Mouse (Mus musculus): ENCODE data around the gene Tuba3a. TPM values are rescaled to one million over a fixed set of nuclear protein-coding genes. Genes with fewer than 3 reads are reported as not detected.

Tuba3a gene
- total and polyA plus RNA-seq, 3 experiments, result not detected

DNA sequence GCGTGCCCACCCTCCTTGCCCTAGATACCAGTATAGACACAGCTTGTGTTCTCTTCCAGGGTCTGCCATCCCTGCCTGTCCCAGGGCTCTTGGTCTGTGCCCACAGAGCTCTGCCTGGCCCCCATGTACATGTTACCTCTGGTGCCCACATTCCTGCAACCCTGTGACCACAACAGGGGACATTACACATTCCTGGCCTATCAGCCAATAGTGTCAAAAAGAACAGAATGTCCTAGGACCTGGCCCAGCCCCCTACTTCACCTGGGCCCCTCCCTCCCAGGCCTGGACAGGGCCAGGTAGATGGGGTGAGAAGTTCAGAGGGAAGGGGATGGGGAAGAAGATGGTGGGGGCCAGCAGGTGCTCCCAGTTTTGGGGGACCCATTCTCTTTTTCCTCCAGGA lies 34.5 kb upstream of the Tuba3a start, which contains the start of gene Scnn1a:
Scnn1a (plus strand) TSS at position 337 of the 400 bp plus-strand sequence.
- DNase-seq (ENCODE audit: extremely low read depth), result no peak
- no peaks in the 10 kb centered on the region for H3K36me3 ChIP-seq (replicated peaks in 1 of 2; ENCODE audit: control insufficient read depth in 1 of 2, insufficient read depth in 1 of 2, low read length in 1 of 2)
- dilution Hi-C loops (cut with MboI; ENCODE audit: extremely low pct_ligation_motif_present, extremely low pct_unique_long_range_greater_than_20kb, low sequenced_read_pairs) (no loop called here), in situ Hi-C loops (cut with MboI; ENCODE audit: low pct_ligation_motif_present, low pct_unique_long_range_greater_than_20kb, low sequenced_read_pairs) (no loop called here)
- no peaks in the 10 kb centered on the region for H3K4me1 ChIP-seq (ENCODE audit: control insufficient read depth in 1 of 2, insufficient read depth in 2 of 2)
- TF ChIP-seq JUN (IDR thresholded peaks at IDR 0.05; ENCODE audit: insufficient read depth, low read depth, low read length), result no peak
- no peak for TF ChIP-seq NRF1 (IDR thresholded peaks at IDR 0.05; ENCODE audit: low read depth, low read length)
- TF ChIP-seq TBP (conservative IDR thresholded peaks at IDR 0.05; ENCODE audit: low read depth, low read length), result no peak
- no peak for TF ChIP-seq ZKSCAN1 (IDR thresholded peaks at IDR 0.05; ENCODE audit: borderline replicate concordance, low read depth, low read length)
- no peak for TF ChIP-seq RCOR1 (conservative IDR thresholded peaks at IDR 0.05; ENCODE audit: low read depth, low read length)
- TF ChIP-seq RAD21 (IDR thresholded peaks at IDR 0.05; ENCODE audit: low read depth, low read length), result no peak
- TF ChIP-seq MAX (IDR thresholded peaks at IDR 0.05; ENCODE audit: low read length), result no peak
- no peak for TF ChIP-seq CHD2 (IDR thresholded peaks at IDR 0.05; ENCODE audit: low read length)
- TF ChIP-seq SMC3 (IDR thresholded peaks at IDR 0.05; ENCODE audit: low read depth, low read length), result no peak
- TF ChIP-seq BHLHE40 (IDR thresholded peaks at IDR 0.05; ENCODE audit: low read depth, low read length), result no peak
- no peak for TF ChIP-seq ELF1 (IDR thresholded peaks at IDR 0.05; ENCODE audit: low read depth, low read length)
- TF ChIP-seq ETS1 (conservative IDR thresholded peaks at IDR 0.05; ENCODE audit: low read depth, low read length), result no peak
- no peak within 1 kb of the TSS for H3K9ac ChIP-seq (ENCODE audit: insufficient read depth, low read depth)
- H3K79me2 ChIP-seq (replicated peaks; ENCODE audit: control insufficient read depth, extremely low read depth, insufficient read depth, poor library complexity, severe bottlenecking), result no peaks in the 10 kb centered on the region
- H3K27ac ChIP-seq (ENCODE audit: insufficient read depth, low read depth), result no peak within 1 kb of the TSS
- no peak within 1 kb of the TSS for H3K4me2 ChIP-seq (ENCODE audit: insufficient read depth, low read depth, poor library complexity, severe bottlenecking)
- peaks cover 98% of the 10 kb centered on the region for H3K27me3 ChIP-seq (replicated peaks)
- H3K9me3 ChIP-seq (replicated peaks; ENCODE audit: low read length), result no peaks in the 10 kb centered on the region
- peak within 1 kb of the TSS in 1 of 3 experiments; percentile 30 for H3K4me3 ChIP-seq (replicated peaks in 1 of 3; ENCODE audit: low read depth in 2 of 3, low read length in 2 of 3, poor library complexity in 1 of 3)

GRCm38 (mm10) chr6:125319919-125320296 lies 34.1 kb upstream of the Tuba3a start:
- Histone ChIP-seq H3K9ac (ENCODE audit: insufficient read depth, low read depth) (no peak overlapping the region), H3K4me1 (ENCODE audit: control insufficient read depth in 1 of 2, insufficient read depth in 2 of 2) (no peaks in the 10 kb centered on the region), H3K4me3 (replicated peaks in 1 of 3; ENCODE audit: low read depth in 2 of 3, low read length in 2 of 3, poor library complexity in 1 of 3) (no peak overlapping the region), H3K27me3 (replicated peaks) (peaks cover 95% of the 10 kb centered on the region), H3K36me3 (replicated peaks in 1 of 2; ENCODE audit: control insufficient read depth in 1 of 2, insufficient read depth in 1 of 2, low read length in 1 of 2) (no peaks in the 10 kb centered on the region), H3K9me3 (replicated peaks; ENCODE audit: low read length) (no peaks in the 10 kb centered on the region), H3K79me2 (replicated peaks; ENCODE audit: control insufficient read depth, extremely low read depth, insufficient read depth, poor library complexity, severe bottlenecking) (no peaks in the 10 kb centered on the region), H3K27ac (ENCODE audit: insufficient read depth, low read depth) (no peak overlapping the region), H3K4me2 (ENCODE audit: insufficient read depth, low read depth, poor library complexity, severe bottlenecking) (no peak overlapping the region)
- no peak for TF ChIP-seq MAX (IDR thresholded peaks at IDR 0.05; ENCODE audit: low read length)
- TF ChIP-seq PAX5 (IDR thresholded peaks at IDR 0.05; ENCODE audit: low read length), result no peak
- no peak for TF ChIP-seq BHLHE40 (IDR thresholded peaks at IDR 0.05; ENCODE audit: low read depth, low read length)
- no peak for TF ChIP-seq CHD2 (IDR thresholded peaks at IDR 0.05; ENCODE audit: low read length)
- no peak for TF ChIP-seq GABPA (IDR thresholded peaks at IDR 0.05; ENCODE audit: insufficient replicate concordance, low read depth, low read length)
- dilution Hi-C loops (cut with MboI; ENCODE audit: extremely low pct_ligation_motif_present, extremely low pct_unique_long_range_greater_than_20kb, low sequenced_read_pairs), result no loop called here
- DNase-seq (ENCODE audit: extremely low read depth), result no peak
- in situ Hi-C loops (cut with MboI; ENCODE audit: low pct_ligation_motif_present, low pct_unique_long_range_greater_than_20kb, low sequenced_read_pairs), result no loop called here

Measured in CH12.LX (cell line).